12 mouse cellular contexts compared by ENCODE assay signal in the genomic region with DNA sequence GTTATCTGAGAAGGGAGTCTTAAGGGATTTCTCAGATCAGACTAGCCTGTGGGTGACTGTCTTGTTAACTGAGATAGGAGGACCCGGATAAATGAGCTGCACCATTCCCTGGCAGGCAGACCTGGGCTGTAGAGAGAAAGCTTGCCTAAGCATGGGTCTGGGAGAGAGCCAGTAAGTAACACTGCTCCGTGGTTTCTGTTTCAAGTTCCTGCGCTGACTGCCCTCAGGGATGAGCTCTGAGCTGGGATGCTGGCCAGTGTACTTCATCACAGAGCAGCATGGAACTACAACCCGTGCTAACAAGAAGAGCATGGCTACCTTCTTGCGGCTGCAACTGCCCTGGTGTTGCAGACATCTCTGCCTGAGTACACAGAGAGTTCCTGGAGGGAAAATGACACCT. TPM values are rescaled to one million over a fixed set of nuclear protein-coding genes. Genes with fewer than 3 reads are reported as not detected.
A peak's percentile ranks its signal among the peaks of the same experiment; 100 is the strongest.
DNase-seq lines count a peak whose midpoint lies in the region; ATAC-seq lines count a peak whose summit lies in the region.
"Had no signal": no experiment of that assay in that cellular context is flagged by ENCODE, and none has a peak within 500 bp of the region (broad histone marks: within the 10 kb centered on the region; RNA-seq: fewer than 3 reads in every experiment).

No protein-coding gene starts in this region.

- no peak overlapping the region for H3K4me2 ChIP-seq in heart, embryonic 11.5 days
- no peak overlapping the region for H3K4me2 ChIP-seq in embryonic facial prominence, embryonic 15.5 days (replicated peaks)
- H3K4me2 ChIP-seq: liver, embryonic 11.5 days had no signal

- no peak overlapping the region for H3K27ac ChIP-seq in heart, embryonic 11.5 days (ENCODE audit: low read depth, low read length)
- no peak overlapping the region for H3K27ac ChIP-seq in embryonic facial prominence, embryonic 15.5 days (replicated peaks)

- no peaks in the 10 kb centered on the region for H3K9me3 ChIP-seq in heart, embryonic 11.5 days (replicated peaks; ENCODE audit: control insufficient read depth, low read length)
- no peaks in the 10 kb centered on the region for H3K9me3 ChIP-seq in embryonic facial prominence, embryonic 15.5 days (replicated peaks)

- H3K36me3 ChIP-seq in heart, embryonic 11.5 days (ENCODE audit: control insufficient read depth, insufficient read depth, low read length) = peaks cover 5% of the 10 kb centered on the region
- peaks cover 37% of the 10 kb centered on the region for H3K36me3 ChIP-seq in embryonic facial prominence, embryonic 15.5 days

- WGBS in heart, embryonic 11.5 days (ENCODE audit: insufficient replicate concordance) = 81% methylated on average over 5 of the region's 5 CpGs
- WGBS in embryonic facial prominence, embryonic 15.5 days = 57% methylated on average over 5 of the region's 5 CpGs

- H3K9ac ChIP-seq in heart, embryonic 11.5 days (ENCODE audit: low read depth, low read length) = no peak overlapping the region
- H3K9ac ChIP-seq in embryonic facial prominence, embryonic 15.5 days = no peak overlapping the region

- H3K4me3 ChIP-seq in heart, embryonic 11.5 days (ENCODE audit: low read depth, low read length) = no peak overlapping the region
- H3K4me3 ChIP-seq in embryonic facial prominence, embryonic 15.5 days (replicated peaks) = no peak overlapping the region

- ATAC-seq in heart, embryonic 11.5 days (replicated peaks; ENCODE audit: insufficient number of reproducible peaks, low FRiP score, low TSS enrichment) = no peak
- ATAC-seq in embryonic facial prominence, embryonic 15.5 days (ENCODE audit: insufficient number of reproducible peaks, low FRiP score, low TSS enrichment, low read depth) = 0 out of 2 replicates have a peak, but pooled peaks have one; percentile 19
- ATAC-seq: CD4-positive, CD25-positive, alpha-beta regulatory T cell, adult 4 months had no signal

- no peaks in the 10 kb centered on the region for H3K4me1 ChIP-seq in heart, embryonic 11.5 days (ENCODE audit: control insufficient read depth, insufficient read depth, low read length)
- H3K4me1 ChIP-seq in embryonic facial prominence, embryonic 15.5 days = no peaks in the 10 kb centered on the region

- peak; percentile 93 for DNase-seq in heart, adult 11 months
- peak; percentile 69 for DNase-seq in Muller cell, postnatal 12 days (ENCODE audit: inconsistent ontology term)
- peak; percentile 65 for DNase-seq in gonadal fat pad, adult 2 months (ENCODE audit: low read depth)
- DNase-seq in kidney, adult 18-20 months = no peak
- no peak for DNase-seq in cerebellum, adult 9-10 months
- DNase-seq: kidney, postnatal 10 days; layer of hippocampus, adult 9-11 months; right cerebral cortex, postnatal 14 days had no signal

- no peaks in the 10 kb centered on the region for H3K27me3 ChIP-seq in heart, embryonic 11.5 days (ENCODE audit: control insufficient read depth, insufficient read depth, low read length)
- H3K27me3 ChIP-seq in embryonic facial prominence, embryonic 15.5 days = no peaks in the 10 kb centered on the region

RNA-seq across cellular contexts. Expression of gene Ubap1, which starts 51.1 kb away (rescaled TPM):
- 52.3 and 52.6 TPM in 2 replicates for polyA plus RNA-seq in heart, embryonic 11.5 days (2014; fragmentation: Nextera tagmentation; extraction: Ambion mirVana)
- 54.0 and 54.1 TPM in 2 replicates for polyA plus RNA-seq in embryonic facial prominence, embryonic 15.5 days (2015; fragmentation: Nextera tagmentation; extraction: Ambion mirVana)
- polyA plus RNA-seq in gonadal fat pad, adult 2 months (2012; rRNA removed) = 28.8 and 35.3 TPM in 2 replicates

Comparison
In these comparisons a context has a peak if more than half of its experiments do, and no peak if none do; other contexts are left out.
1. DNase-seq: peak in heart, adult 11 months (single experiment), Muller cell, postnatal 12 days (single experiment) and gonadal fat pad, adult 2 months (single experiment); none in kidney, adult 18-20 months (single experiment) and cerebellum, adult 9-10 months (single experiment).